In genomic region chr3:94559931-94560429, GRCm38 (mm10) we compare ENCODE assay signal across 22 mouse cellular contexts. TPM values are rescaled to one million over a fixed set of nuclear protein-coding genes. Genes with fewer than 3 reads are reported as not detected.
DNase-seq lines count a peak whose midpoint lies in the region; ATAC-seq lines count a peak whose summit lies in the region.
"Had no signal": no experiment of that assay in that cellular context is flagged by ENCODE, and none has a peak within 500 bp of the region (broad histone marks: within the 10 kb centered on the region; RNA-seq: fewer than 3 reads in every experiment).

No protein-coding gene starts in this region.

- peaks cover 6% of the 10 kb centered on the region for H3K36me3 ChIP-seq in midbrain, embryonic 11.5 days (ENCODE audit: control insufficient read depth, insufficient read depth, low read length)
- peaks cover 31% of the 10 kb centered on the region for H3K36me3 ChIP-seq in midbrain, embryonic 13.5 days

- WGBS in midbrain, embryonic 11.5 days, result 96% methylated on average over 5 of the region's 5 CpGs
- 85% methylated on average over 5 of the region's 5 CpGs for WGBS in midbrain, embryonic 13.5 days

- no peak overlapping the region for H3K27ac ChIP-seq in midbrain, embryonic 11.5 days (ENCODE audit: low read depth, low read length)
- H3K27ac ChIP-seq in midbrain, embryonic 13.5 days, result no peak overlapping the region
- H3K27ac ChIP-seq: embryonic facial prominence, embryonic 10.5 days; embryonic facial prominence, embryonic 13.5 days; forebrain, embryonic 12.5 days; forebrain, embryonic 15.5 days; hindbrain, embryonic 12.5 days; hindbrain, embryonic 15.5 days had no signal

- DNase-seq in kidney, adult 11 months, result peak; percentile 38
- DNase-seq in kidney, postnatal 36 days, result no peak
- peak; percentile 56 for DNase-seq in midbrain, embryonic 11.5 days (ENCODE audit: low spot score, missing footprints)
- peak; percentile 16 for DNase-seq in ZHBTc4 (ENCODE audit: low read depth, low spot score)
- no peak for DNase-seq in gastrocnemius, adult 8-10 months (ENCODE audit: low spot score in 2 of 2)
- DNase-seq: adrenal gland, adult 2 months; adrenal gland, postnatal 14 days; cerebellum, adult 11 months; cerebellum, adult 2 months; cerebellum, postnatal 10 days; cerebellum, postnatal 36 days; embryo, embryonic 11 days; gastrocnemius, postnatal 10 days; gastrocnemius, postnatal 36 days had no signal

- no peaks in the 10 kb centered on the region for H3K4me1 ChIP-seq in midbrain, embryonic 11.5 days (ENCODE audit: control insufficient read depth, insufficient read depth, low read length)
- H3K4me1 ChIP-seq in midbrain, embryonic 13.5 days (replicated peaks), result no peaks in the 10 kb centered on the region
- H3K4me1 ChIP-seq: forebrain, embryonic 12.5 days; forebrain, embryonic 15.5 days; hindbrain, embryonic 12.5 days; hindbrain, embryonic 15.5 days had no signal

- H3K27me3 ChIP-seq in midbrain, embryonic 11.5 days (ENCODE audit: control insufficient read depth, insufficient read depth, low read length), result no peaks in the 10 kb centered on the region
- H3K27me3 ChIP-seq in midbrain, embryonic 13.5 days, result no peaks in the 10 kb centered on the region
- H3K27me3 ChIP-seq: embryonic facial prominence, embryonic 13.5 days; forebrain, embryonic 12.5 days; forebrain, embryonic 15.5 days; hindbrain, embryonic 12.5 days; hindbrain, embryonic 15.5 days had no signal

- H3K9me3 ChIP-seq in midbrain, embryonic 11.5 days (ENCODE audit: control insufficient read depth, low read length), result no peaks in the 10 kb centered on the region
- H3K9me3 ChIP-seq in midbrain, embryonic 13.5 days, result no peaks in the 10 kb centered on the region
- H3K9me3 ChIP-seq: embryonic facial prominence, embryonic 10.5 days; embryonic facial prominence, embryonic 13.5 days; forebrain, embryonic 12.5 days; forebrain, embryonic 15.5 days; hindbrain, embryonic 12.5 days; hindbrain, embryonic 15.5 days had no signal

- no peak overlapping the region for H3K4me3 ChIP-seq in midbrain, embryonic 11.5 days (ENCODE audit: low read depth, low read length)
- H3K4me3 ChIP-seq in midbrain, embryonic 13.5 days (replicated peaks), result no peak overlapping the region
- H3K4me3 ChIP-seq: embryonic facial prominence, embryonic 10.5 days; embryonic facial prominence, embryonic 13.5 days; erythroblast, embryonic 14.5 days; forebrain, embryonic 12.5 days; forebrain, embryonic 15.5 days; hindbrain, embryonic 12.5 days; hindbrain, embryonic 15.5 days had no signal

- no peak for ATAC-seq in midbrain, embryonic 11.5 days (ENCODE audit: low FRiP score)
- ATAC-seq in midbrain, embryonic 13.5 days, result no peak
- ATAC-seq: forebrain, embryonic 15.5 days had no signal

- no peak overlapping the region for H3K9ac ChIP-seq in midbrain, embryonic 11.5 days (ENCODE audit: low read length)
- H3K9ac ChIP-seq in midbrain, embryonic 13.5 days (replicated peaks), result no peak overlapping the region
- H3K9ac ChIP-seq: embryonic facial prominence, embryonic 13.5 days; forebrain, embryonic 12.5 days; forebrain, embryonic 15.5 days; hindbrain, embryonic 12.5 days; hindbrain, embryonic 15.5 days had no signal

- no peak overlapping the region for H3K4me2 ChIP-seq in midbrain, embryonic 11.5 days
- no peak overlapping the region for H3K4me2 ChIP-seq in midbrain, embryonic 13.5 days (replicated peaks)
- H3K4me2 ChIP-seq: embryonic facial prominence, embryonic 13.5 days; forebrain, embryonic 12.5 days; forebrain, embryonic 15.5 days; hindbrain, embryonic 12.5 days; hindbrain, embryonic 15.5 days had no signal

RNA-seq across cellular contexts. Expression of gene Snx27, which starts 22.5 kb away (rescaled TPM):
- 39.4 and 43.0 TPM in 2 replicates for polyA plus RNA-seq in midbrain, embryonic 11.5 days (2014; fragmentation: Nextera tagmentation; extraction: Ambion mirVana)
- 69.7 and 75.5 TPM in 2 replicates for polyA plus RNA-seq in midbrain, embryonic 13.5 days (2015; fragmentation: Nextera tagmentation; extraction: Ambion mirVana)
- total RNA-seq in gastrocnemius, adult 8-10 months (2022), result 10 to 100 TPM; 33.6 to 45.8 (median 36.6) TPM

Comparison
In these comparisons a context has a peak if more than half of its experiments do, and no peak if none do; other contexts are left out.
1. DNase-seq: peak in kidney, adult 11 months (single experiment), midbrain, embryonic 11.5 days (single experiment) and ZHBTc4 (single experiment); none in kidney, postnatal 36 days (0 of 2) and gastrocnemius, adult 8-10 months (0 of 2).